Mouse (Mus musculus) forebrain, embryonic 14.5 days (tissue): ENCODE measurements at regions not wholly inside any gene's neighbourhood (a gene's known extent, or its start where the extent isn't known, plus 50 kb on each side); places are given as distances from the start of the nearest gene placed in this dataset.
A peak's percentile ranks its signal among the peaks of the same experiment; 100 is the strongest.

Experiments
- ATAC-seq: fragments of 200-750 bp; cut with Nextera tagmentation; 2 replicates; pipeline ENCODE4 v1.8.0; 2017; ENCODE audit warnings: mild to moderate bottlenecking, moderate library complexity
- DNase-seq: peaks from one replicate; pipeline ENCODE4 v3.0.0-alpha.2; 2015; ENCODE audit warnings: low spot score
- H3K27ac ChIP-seq: fragments of 300-500 bp; sonication (generic); 2 replicates; pipeline ENCODE4 v1.5.1; 2014; ENCODE audit warnings: low read depth, mild to moderate bottlenecking, control low read depth, low read length, moderate library complexity
- H3K27me3 ChIP-seq: fragments of 300-500 bp; sonication (generic); replicated peaks from 2 replicates; pipeline ENCODE4 v1.6.1; 2014; ENCODE audit warnings: low read length, control low read depth, mixed read lengths; ENCODE audit not compliant: control insufficient read depth, insufficient read depth
- H3K36me3 ChIP-seq: fragments of 300-500 bp; sonication (generic); 2 replicates; pipeline ENCODE4 v1.6.1; 2014; ENCODE audit warnings: low read length, control low read depth; ENCODE audit not compliant: control insufficient read depth, insufficient read depth
- H3K4me1 ChIP-seq: fragments of 300-500 bp; sonication (generic); 2 replicates; pipeline ENCODE4 v1.6.1; 2014; ENCODE audit warnings: antibody characterized with exemption, low read length, control low read depth; ENCODE audit not compliant: control insufficient read depth, insufficient read depth
- H3K4me2 ChIP-seq: fragments of 300-500 bp; sonication (generic); 2 replicates; pipeline ENCODE4 v1.6.1; 2014; ENCODE audit warnings: mild to moderate bottlenecking, control low read depth, low read length
- H3K4me3 ChIP-seq: fragments of 300-500 bp; sonication (generic); 2 replicates; pipeline ENCODE4 v1.5.1; 2014; ENCODE audit warnings: low read depth, low read length, control low read depth
- H3K9ac ChIP-seq: fragments of 300-500 bp; sonication (generic); 2 replicates; pipeline ENCODE4 v1.6.1; 2014; ENCODE audit warnings: mild to moderate bottlenecking, low read length, control low read depth, moderate library complexity
- H3K9me3 ChIP-seq: fragments of 300-500 bp; sonication (generic); replicated peaks from 2 replicates; pipeline ENCODE4 v1.6.1; 2016; ENCODE audit warnings: low read length, control low read depth, mixed read lengths; ENCODE audit not compliant: control insufficient read depth
- WGBS: fragments of 180-500 bp; shearing (Covaris S2); extraction: QIAGEN DNeasy Blood & Tissue Kit; methylation state at CpG from one replicate; pipeline ENCODE4 v1.1.7; 2014; 5-methylcytosine and 5-hydroxymethylcytosine counted together

DNA sequence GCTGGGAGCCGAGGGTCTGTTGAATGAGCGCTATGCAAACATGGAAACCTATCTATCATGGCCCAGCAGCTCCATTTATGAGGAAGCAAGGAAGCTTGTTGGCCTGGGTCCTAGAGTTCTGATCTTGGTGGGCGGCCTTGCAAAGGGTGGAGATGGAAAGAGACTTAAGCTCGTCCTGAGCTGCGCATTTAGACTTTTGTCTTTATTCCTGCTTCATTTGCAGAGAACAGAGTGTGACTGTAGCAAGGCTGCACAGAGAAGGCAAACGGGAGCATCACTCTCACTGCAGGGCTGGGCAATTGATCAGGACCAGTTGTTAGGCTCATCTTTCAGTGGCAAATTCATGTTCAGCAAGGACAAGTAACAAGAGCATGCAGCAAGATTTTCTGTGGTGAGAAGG lies 177.2 kb downstream of the Plod2 start:
- WGBS = 41% methylated on average over 6 of the region's 6 CpGs
- H3K4me2 ChIP-seq = no peak overlapping the region
- no peaks in the 10 kb centered on the region for H3K36me3 ChIP-seq
- H3K4me3 ChIP-seq = no peak overlapping the region
- H3K27ac ChIP-seq = no peak overlapping the region
- no peaks in the 10 kb centered on the region for H3K9me3 ChIP-seq
- peak; percentile 9 for DNase-seq
- H3K9ac ChIP-seq = no peak overlapping the region
- H3K4me1 ChIP-seq = peaks cover 13% of the 10 kb centered on the region; the same call in 1 of the 2 replicates
- H3K27me3 ChIP-seq = no peaks in the 10 kb centered on the region
- no peak for ATAC-seq

DNA sequence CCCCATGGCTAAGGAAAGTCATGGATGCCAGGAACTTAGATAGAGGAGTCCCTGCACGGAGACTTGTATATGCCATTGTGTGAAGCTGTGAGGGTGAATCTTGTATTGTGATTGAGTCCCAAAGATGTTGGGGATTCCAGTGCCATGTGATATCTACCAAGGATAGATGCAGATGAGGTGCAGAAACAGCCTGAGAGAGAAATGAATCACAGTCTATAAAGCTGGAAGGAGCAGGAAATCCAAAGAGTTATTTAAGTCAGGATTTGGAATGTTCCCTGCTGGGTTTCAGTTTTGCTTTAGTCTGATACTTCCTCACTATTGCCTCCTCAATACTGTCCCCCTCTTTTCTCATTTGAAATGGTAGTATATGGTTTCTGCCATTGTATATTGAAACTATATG lies 186.8 kb downstream of the Plod2 start:
- Histone ChIP-seq H3K9ac (no peak overlapping the region), H3K4me1 (no peaks in the 10 kb centered on the region), H3K9me3 (no peaks in the 10 kb centered on the region), H3K36me3 (no peaks in the 10 kb centered on the region), H3K4me2 (no peak overlapping the region), H3K27me3 (no peaks in the 10 kb centered on the region), H3K27ac (no peak overlapping the region), H3K4me3 (no peak overlapping the region)
- DNase-seq (no peak), ATAC-seq (no peak)
- WGBS = 91% methylated on average over 1 of the region's 1 CpGs

DNA sequence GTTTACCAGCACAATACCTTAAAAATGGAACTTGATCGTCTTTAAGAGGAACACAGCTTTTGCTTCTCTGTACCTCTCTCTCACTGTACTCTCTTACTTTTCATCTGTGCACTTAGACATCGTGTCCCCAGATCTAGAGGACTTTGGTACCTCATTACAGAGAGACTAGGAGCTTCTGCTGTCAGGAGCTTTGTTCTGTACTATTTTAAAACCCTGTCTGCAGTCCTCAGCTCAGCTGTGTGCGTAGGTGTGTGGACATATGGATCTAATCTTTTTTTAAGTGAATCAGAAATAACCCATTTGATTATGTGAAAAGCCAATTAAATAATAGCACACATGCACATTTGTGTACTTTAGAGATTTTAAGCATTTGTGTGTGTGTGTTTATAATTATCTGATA lies 189.4 kb downstream of the Plod2 start:
- H3K4me3 ChIP-seq = no peak overlapping the region
- H3K27me3 ChIP-seq = no peaks in the 10 kb centered on the region
- H3K27ac ChIP-seq = no peak overlapping the region
- H3K9me3 ChIP-seq = no peaks in the 10 kb centered on the region
- no peak for DNase-seq
- 81% methylated on average over 3 of the region's 3 CpGs for WGBS
- ATAC-seq = no peak
- H3K9ac ChIP-seq = no peak overlapping the region
- no peaks in the 10 kb centered on the region for H3K4me1 ChIP-seq
- H3K4me2 ChIP-seq = no peak overlapping the region
- H3K36me3 ChIP-seq = no peaks in the 10 kb centered on the region

DNA sequence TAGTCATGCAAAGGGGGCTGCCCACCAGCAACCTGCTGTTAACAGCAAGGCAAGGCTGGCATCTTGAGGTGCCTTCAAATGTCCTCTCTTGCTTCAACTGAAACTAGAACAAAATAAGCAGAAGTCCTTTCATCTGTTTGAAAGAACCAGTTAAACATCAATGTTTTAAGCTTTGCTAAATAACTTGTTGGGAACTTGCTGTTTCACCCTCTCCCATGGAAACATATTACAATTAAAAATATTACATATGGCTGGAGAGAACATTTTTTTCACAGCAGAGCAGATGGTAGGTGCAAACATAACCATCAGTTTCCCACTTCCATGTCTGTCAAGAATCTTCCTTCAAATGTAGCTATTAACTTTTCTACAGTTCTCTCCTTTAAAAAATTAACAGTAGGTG lies 225.5 kb downstream of the Plod2 start:
- no peak overlapping the region for H3K27ac ChIP-seq
- no peak for ATAC-seq
- DNase-seq = peak; percentile 42
- no peak overlapping the region for H3K4me3 ChIP-seq
- no peak overlapping the region for H3K9ac ChIP-seq
- no peaks in the 10 kb centered on the region for H3K9me3 ChIP-seq
- H3K27me3 ChIP-seq = no peaks in the 10 kb centered on the region
- no peaks in the 10 kb centered on the region for H3K4me1 ChIP-seq
- no peaks in the 10 kb centered on the region for H3K36me3 ChIP-seq
- no peak overlapping the region for H3K4me2 ChIP-seq

DNA sequence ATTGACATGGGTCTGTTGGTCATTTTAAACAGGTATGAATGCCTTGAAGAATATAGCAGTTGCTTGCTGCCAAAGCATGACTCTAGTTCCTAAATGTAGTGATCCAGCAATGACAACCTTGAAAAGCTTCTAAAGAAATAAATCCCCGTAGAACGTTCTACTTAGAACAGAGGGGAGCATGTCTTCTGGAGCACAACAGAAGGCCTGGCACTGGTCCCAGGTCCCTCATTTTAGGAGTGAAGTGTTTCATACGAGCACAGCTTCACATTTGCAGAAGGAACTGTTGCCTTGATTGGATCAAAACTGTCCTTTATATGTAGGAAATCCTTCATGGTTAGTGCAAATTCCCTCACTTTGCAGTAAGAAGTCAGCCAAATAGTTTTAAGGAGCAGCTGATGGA lies 226.4 kb downstream of the Plod2 start:
- no peak overlapping the region for H3K4me3 ChIP-seq
- ATAC-seq (no peak), DNase-seq (peak; percentile 60)
- no peak overlapping the region for H3K9ac ChIP-seq
- H3K4me2 ChIP-seq = no peak overlapping the region
- no peaks in the 10 kb centered on the region for H3K9me3 ChIP-seq
- no peak overlapping the region for H3K27ac ChIP-seq
- no peaks in the 10 kb centered on the region for H3K27me3 ChIP-seq
- 51% methylated on average over 3 of the region's 3 CpGs for WGBS
- no peaks in the 10 kb centered on the region for H3K36me3 ChIP-seq
- H3K4me1 ChIP-seq = no peaks in the 10 kb centered on the region

DNA sequence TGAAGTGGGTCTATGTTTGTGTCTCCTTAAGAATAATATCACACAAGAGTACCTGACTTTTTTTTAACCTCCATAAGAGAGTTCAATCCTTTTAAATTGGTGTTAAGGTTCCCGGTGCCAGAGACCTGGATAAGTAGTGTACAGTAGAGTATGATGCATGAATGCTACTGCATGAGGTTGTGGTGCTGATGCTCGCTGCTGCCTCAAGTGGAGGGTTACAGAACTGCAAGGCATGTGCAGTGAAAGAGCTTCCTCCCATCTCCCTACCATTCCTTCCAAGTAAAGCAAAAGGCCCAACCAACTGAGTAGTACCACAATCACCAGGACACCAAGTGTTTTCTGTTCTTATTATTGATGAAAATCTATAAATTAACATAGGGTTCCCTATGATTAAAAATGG lies 227.5 kb downstream of the Plod2 start:
- no peaks in the 10 kb centered on the region for H3K9me3 ChIP-seq
- no peak overlapping the region for H3K9ac ChIP-seq
- no peaks in the 10 kb centered on the region for H3K36me3 ChIP-seq
- H3K4me1 ChIP-seq = no peaks in the 10 kb centered on the region
- no peaks in the 10 kb centered on the region for H3K27me3 ChIP-seq
- no peak overlapping the region for H3K27ac ChIP-seq
- DNase-seq (no peak), ATAC-seq (no peak)
- WGBS = 68% methylated on average over 2 of the region's 2 CpGs
- no peak overlapping the region for H3K4me2 ChIP-seq
- H3K4me3 ChIP-seq = no peak overlapping the region

DNA sequence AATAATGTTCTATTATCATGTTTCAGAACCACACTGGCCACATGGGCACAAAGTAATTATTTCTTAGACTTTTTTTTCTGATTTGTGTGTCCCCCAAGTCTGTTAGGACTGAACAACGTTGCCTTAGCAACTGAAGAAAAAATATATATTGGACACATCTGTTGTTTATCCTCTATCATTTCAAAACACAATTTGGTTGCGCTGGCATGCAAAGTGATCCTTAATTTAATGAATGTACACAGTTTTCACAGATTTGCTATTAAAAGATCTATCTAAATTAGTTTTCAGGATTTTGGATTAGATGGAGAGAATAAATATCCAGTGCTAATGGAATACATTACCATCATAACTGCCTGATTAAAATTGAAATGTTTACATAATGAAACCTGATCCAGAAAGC lies 229.0 kb downstream of the Plod2 start:
- Histone ChIP-seq H3K36me3 (no peaks in the 10 kb centered on the region), H3K9me3 (no peaks in the 10 kb centered on the region), H3K4me1 (no peaks in the 10 kb centered on the region), H3K27me3 (no peaks in the 10 kb centered on the region), H3K9ac (no peak overlapping the region), H3K4me3 (no peak overlapping the region), H3K27ac (no peak overlapping the region), H3K4me2 (no peak overlapping the region)
- ATAC-seq (peak; percentile 60), DNase-seq (peak; percentile 72)
- WGBS = 69% methylated on average over 2 of the region's 2 CpGs

DNA sequence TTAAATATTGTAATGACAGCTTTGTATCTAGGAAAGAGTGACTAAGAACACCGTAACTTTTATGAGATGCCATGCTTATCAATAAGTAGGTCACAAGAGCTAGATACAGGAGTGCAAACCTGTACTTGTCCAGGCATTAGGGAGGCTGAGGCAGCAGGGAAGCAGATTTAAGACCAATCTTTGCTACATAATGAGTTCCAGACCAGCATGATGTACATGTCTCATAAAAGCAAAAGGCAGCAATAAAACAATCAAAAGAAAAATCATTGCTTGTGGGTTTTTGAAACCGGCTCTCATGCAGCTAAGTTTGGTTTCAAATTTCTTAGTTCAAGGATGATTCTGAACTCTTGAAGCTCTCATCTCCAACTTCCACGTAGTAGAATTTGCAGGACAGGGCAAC lies 229.7 kb downstream of the Plod2 start:
- no peak overlapping the region for H3K4me3 ChIP-seq
- no peaks in the 10 kb centered on the region for H3K36me3 ChIP-seq
- H3K4me1 ChIP-seq = no peaks in the 10 kb centered on the region
- 80% methylated on average over 3 of the region's 3 CpGs for WGBS
- no peaks in the 10 kb centered on the region for H3K9me3 ChIP-seq
- DNase-seq (peak; percentile 1), ATAC-seq (no peak)
- H3K4me2 ChIP-seq = no peak overlapping the region
- H3K27ac ChIP-seq = no peak overlapping the region
- H3K27me3 ChIP-seq = no peaks in the 10 kb centered on the region
- H3K9ac ChIP-seq = no peak overlapping the region

DNA sequence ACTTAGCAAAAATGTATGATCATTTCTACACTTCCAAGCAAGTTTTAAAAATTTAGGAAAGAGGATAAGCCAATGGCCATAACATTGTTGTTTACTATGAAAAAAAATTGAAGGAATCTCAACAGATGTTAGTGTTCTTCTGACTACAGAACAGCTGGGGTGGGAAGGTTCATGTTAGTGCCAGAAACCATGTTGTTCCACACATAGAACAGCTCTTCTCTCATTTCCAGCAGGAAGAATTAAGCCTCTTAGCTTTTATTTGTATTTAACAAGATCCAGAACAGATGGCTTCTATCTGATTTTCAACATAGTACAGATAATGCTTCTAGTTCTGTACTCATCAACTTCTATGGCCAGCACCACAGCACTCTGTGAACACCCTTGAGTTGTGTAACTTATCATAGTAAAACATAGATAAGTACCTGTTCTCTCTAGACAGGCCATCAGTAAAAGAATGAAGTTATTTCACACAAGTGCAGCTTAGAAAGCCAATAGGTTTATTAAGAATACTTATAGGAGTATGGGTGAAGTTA lies 241.0 kb downstream of the Plod2 start:
- no peak overlapping the region for H3K9ac ChIP-seq
- H3K4me2 ChIP-seq = no peak overlapping the region
- no peak overlapping the region for H3K4me3 ChIP-seq
- ATAC-seq (no peak), DNase-seq (no peak)
- H3K36me3 ChIP-seq = no peaks in the 10 kb centered on the region
- H3K27ac ChIP-seq = no peak overlapping the region
- H3K27me3 ChIP-seq = no peaks in the 10 kb centered on the region
- no peaks in the 10 kb centered on the region; the same call in 1 of the 2 replicates for H3K9me3 ChIP-seq
- no peaks in the 10 kb centered on the region for H3K4me1 ChIP-seq
